Mouse (Mus musculus) forebrain, postnatal 0 days (tissue): ENCODE results near the gene Htr1d. TPM values are rescaled to one million over a fixed set of nuclear protein-coding genes. Genes with fewer than 3 reads are reported as not detected.
A peak's percentile ranks its signal among the peaks of the same experiment; 100 is the strongest.

ENCODE experiments used
- ATAC-seq: fragments of 200-750 bp; cut with Nextera tagmentation; 2 replicates; pipeline ENCODE4 v1.8.0; 2017; ENCODE audit warnings: mild to moderate bottlenecking, moderate library complexity
- DNase-seq: peaks from one replicate; pipeline ENCODE4 v3.0.0-alpha.2; 2015
- H3K27ac ChIP-seq: fragments of 300-500 bp; sonication (generic); 2 replicates; pipeline ENCODE4 v1.5.1; 2014; ENCODE audit warnings: low read depth, mild to moderate bottlenecking, antibody characterized with exemption, low read length, moderate library complexity, mixed read lengths
- H3K27me3 ChIP-seq: fragments of 300-500 bp; sonication (generic); 2 replicates; pipeline ENCODE4 v1.6.1; 2014; ENCODE audit warnings: mild to moderate bottlenecking, low read length, mixed read lengths; ENCODE audit not compliant: insufficient read depth
- H3K36me3 ChIP-seq: fragments of 300-500 bp; sonication (generic); 2 replicates; pipeline ENCODE4 v1.6.1; 2014; ENCODE audit warnings: mild to moderate bottlenecking, moderate library complexity; ENCODE audit not compliant: insufficient read depth
- H3K4me1 ChIP-seq: fragments of 300-500 bp; sonication (generic); 2 replicates; pipeline ENCODE4 v1.6.1; 2014; ENCODE audit warnings: antibody characterized with exemption; ENCODE audit not compliant: insufficient read depth
- H3K4me2 ChIP-seq: fragments of 300-500 bp; sonication (generic); 2 replicates; pipeline ENCODE4 v1.6.1; 2014; ENCODE audit warnings: low read depth, mild to moderate bottlenecking, moderate library complexity
- H3K4me3 ChIP-seq: fragments of 300-500 bp; sonication (generic); 2 replicates; pipeline ENCODE4 v1.5.1; 2014; ENCODE audit warnings: low read depth, low read length, mixed read lengths
- H3K9ac ChIP-seq: fragments of 300-500 bp; sonication (generic); 2 replicates; pipeline ENCODE4 v1.6.1; 2014; ENCODE audit warnings: mild to moderate bottlenecking
- H3K9me3 ChIP-seq: fragments of 300-500 bp; sonication (generic); 2 replicates; pipeline ENCODE4 v1.6.1; 2016; ENCODE audit warnings: low read length
- CTCF ChIP-seq: sonication (generic); IDR thresholded peaks from 2 replicates; pipeline ENCODE4 v1.5.1; 2016; ENCODE audit warnings: antibody characterized with exemption, control low read depth, low read depth
- WGBS: fragments of 180-500 bp; shearing (Covaris S2); extraction: QIAGEN DNeasy Blood & Tissue Kit; methylation state at CpG from one replicate; pipeline ENCODE4 v1.1.7; 2014; 5-methylcytosine and 5-hydroxymethylcytosine counted together
- polyA plus RNA-seq: library from polyadenylated mRNA; unstranded; fragments of >200 nt; fragmentation: Nextera tagmentation; extraction: Ambion mirVana; gene quantifications from 2 replicates; pipeline ENCODE4 v1.2.1, GENCODE M21; 2015
- total RNA-seq: library from RNA; depleted of rRNA; stranded (reverse); fragments of >200 nt; gene quantifications from 2 replicates; pipeline ENCODE4 v1.2.3, GENCODE M21; 2014

Htr1d gene
- total and polyA plus RNA-seq, 2 experiments from 2014 or later = 2.0 to 3.1 TPM

DNA sequence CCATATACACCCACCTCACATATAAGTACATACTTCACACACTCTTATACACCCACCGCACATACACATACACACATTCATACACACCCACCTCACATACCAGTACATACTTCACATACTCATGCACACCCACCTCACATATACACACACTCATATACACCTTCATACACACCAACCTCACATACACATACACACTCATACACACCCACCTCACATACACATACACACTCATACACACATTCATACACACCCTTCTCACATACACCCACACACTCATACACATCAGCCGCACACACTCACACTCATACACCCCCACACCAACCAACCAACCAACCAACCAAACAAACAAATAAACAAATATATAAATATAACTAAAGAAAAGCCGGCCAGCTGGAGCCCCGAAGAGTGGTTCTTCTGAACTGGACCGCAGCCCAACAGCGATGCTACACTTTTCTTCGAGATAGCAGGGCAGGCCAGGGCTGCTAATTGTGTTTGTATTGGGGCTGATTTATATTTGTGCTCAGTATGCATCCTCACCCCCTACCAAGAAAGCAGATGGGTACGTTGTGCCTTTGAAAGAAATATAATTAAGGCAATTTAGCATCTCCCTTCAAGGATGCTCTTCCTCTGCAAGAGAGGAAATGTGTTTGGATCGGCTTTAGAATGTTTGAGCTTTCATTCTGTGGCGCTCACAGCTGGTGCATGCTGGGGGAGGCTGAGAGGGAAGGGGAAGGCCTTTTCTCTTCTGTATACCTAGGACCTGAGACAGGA is 11.1 kb upstream of the Htr1d start:
- Histone ChIP-seq H3K36me3 (no peaks in the 10 kb centered on the region), H3K9me3 (no peaks in the 10 kb centered on the region), H3K9ac (no peak overlapping the region), H3K4me1 (no peaks in the 10 kb centered on the region), H3K27ac (0 out of 2 replicates have a peak overlapping the region, but pooled peaks have one; percentile 35), H3K27me3 (no peaks in the 10 kb centered on the region), H3K4me3 (no peak overlapping the region), H3K4me2 (no peak overlapping the region)
- WGBS = 48% methylated on average over 10 of the region's 10 CpGs
- no peak for DNase-seq
- ATAC-seq = peak; percentile 67
- no peak for TF ChIP-seq CTCF

GRCm38 (mm10) chr4:136415477-136415876 is 7.8 kb upstream of the Htr1d start:
- ATAC-seq (no peak), DNase-seq (no peak)
- no peak overlapping the region for H3K4me2 ChIP-seq
- no peak overlapping the region for H3K4me3 ChIP-seq
- no peaks in the 10 kb centered on the region for H3K4me1 ChIP-seq
- no peak overlapping the region for H3K9ac ChIP-seq
- TF ChIP-seq CTCF = no peak
- 82% methylated on average over 9 of the region's 9 CpGs for WGBS
- H3K36me3 ChIP-seq = no peaks in the 10 kb centered on the region
- no peaks in the 10 kb centered on the region for H3K9me3 ChIP-seq
- H3K27ac ChIP-seq = no peak overlapping the region
- H3K27me3 ChIP-seq = no peaks in the 10 kb centered on the region; the same call in 1 of the 2 replicates

- no peak for TF ChIP-seq CTCF
- no peak overlapping the region for H3K27ac ChIP-seq
- ATAC-seq = no peak
- 9% methylated on average over 11 of the region's 11 CpGs for WGBS
- no peaks in the 10 kb centered on the region for H3K9me3 ChIP-seq
- no peak overlapping the region for H3K4me3 ChIP-seq
- no peak overlapping the region for H3K9ac ChIP-seq
- H3K4me2 ChIP-seq = no peak overlapping the region
- no peaks in the 10 kb centered on the region for H3K36me3 ChIP-seq
- no peaks in the 10 kb centered on the region for H3K4me1 ChIP-seq
- H3K27me3 ChIP-seq = peaks cover 7% of the 10 kb centered on the region; the same call in 1 of the 2 replicates
- DNase-seq = no peak
Observed at GRCm38 (mm10) chr4:136418962-136419361, 4.4 kb upstream of the Htr1d start.

DNA sequence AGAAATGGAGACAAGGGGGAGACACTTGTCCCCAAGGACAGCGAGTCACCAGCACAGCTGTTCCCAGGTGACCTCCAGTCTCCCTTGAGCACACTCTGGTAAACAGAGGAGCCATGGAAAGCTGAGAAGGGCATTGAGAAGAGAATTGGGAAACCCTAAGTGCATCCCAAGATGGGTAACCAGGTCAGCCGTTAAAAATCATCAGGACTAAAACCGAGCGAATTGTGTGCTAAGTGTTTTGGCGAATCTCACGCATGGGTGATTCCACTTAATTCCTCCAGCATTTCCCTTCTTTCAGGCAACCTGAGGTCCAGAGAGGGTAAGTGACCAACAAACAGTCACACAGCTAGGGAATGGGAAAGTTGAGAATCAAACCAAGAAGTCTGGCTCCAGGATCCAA is 3.9 kb upstream of the Htr1d start:
- Histone ChIP-seq H3K4me2 (no peak overlapping the region), H3K4me1 (0 out of 2 replicates have a peak, but pooled peaks cover 2% of the 10 kb centered on the region), H3K36me3 (no peaks in the 10 kb centered on the region), H3K27ac (no peak overlapping the region), H3K4me3 (no peak overlapping the region), H3K9me3 (no peaks in the 10 kb centered on the region), H3K9ac (no peak overlapping the region), H3K27me3 (peaks cover 7% of the 10 kb centered on the region; the same call in 1 of the 2 replicates)
- ATAC-seq (no peak), DNase-seq (no peak)
- no peak for TF ChIP-seq CTCF
- 50% methylated on average over 6 of the region's 6 CpGs for WGBS

DNA sequence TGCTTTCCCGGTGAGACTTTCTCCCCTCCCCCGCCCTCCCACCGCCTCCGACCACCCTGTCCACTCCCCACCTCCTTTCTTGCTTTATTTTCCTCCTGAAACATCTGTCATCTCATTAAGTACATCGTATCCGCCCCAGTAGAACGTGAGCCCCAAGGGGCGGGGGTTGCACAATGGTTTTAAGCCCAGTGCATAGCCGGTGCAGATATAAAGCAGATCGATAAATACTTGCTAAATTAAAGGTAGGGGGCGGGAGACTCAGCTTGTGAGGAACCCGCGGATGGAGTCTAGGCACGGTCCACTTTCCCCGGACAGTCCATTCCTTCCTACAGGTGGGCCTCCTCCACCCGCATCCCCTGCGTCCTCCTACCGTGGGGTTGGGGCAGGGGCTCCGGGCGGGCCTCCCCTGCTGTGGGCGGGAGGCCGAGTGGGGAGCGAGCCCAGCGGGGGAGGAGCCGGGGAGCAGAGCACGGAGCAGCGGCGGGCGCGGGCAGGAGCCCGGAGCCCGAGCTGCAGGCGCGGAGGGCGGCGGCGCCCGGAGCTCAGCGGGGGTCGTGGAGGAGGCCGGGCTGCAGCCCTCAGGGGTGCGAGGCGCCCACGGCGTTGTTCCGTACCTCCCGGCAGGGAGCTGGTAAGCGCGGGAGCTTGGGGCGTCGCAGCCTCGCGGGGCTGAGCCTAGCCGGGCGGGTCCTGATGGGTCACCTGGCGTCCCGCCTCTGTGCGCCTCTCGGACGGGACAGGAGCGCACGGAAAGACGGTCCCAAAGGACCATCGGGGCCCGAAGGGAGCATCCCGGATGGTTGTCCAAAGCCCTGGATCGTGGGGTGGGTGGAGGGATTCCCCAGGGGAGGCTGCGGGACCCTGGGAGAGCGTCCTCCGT is 1.0 kb downstream of the Htr1d start:
- Histone ChIP-seq H3K27me3 (peaks cover 7% of the 10 kb centered on the region), H3K9me3 (no peaks in the 10 kb centered on the region), H3K9ac (peak overlapping the region; percentile 62), H3K4me1 (0 out of 2 replicates have a peak, but pooled peaks cover 4% of the 10 kb centered on the region), H3K4me2 (peak overlapping the region; percentile 96), H3K27ac (no peak overlapping the region), H3K36me3 (no peaks in the 10 kb centered on the region), H3K4me3 (peak overlapping the region; percentile 56)
- 3% methylated on average over 56 of the region's 70 CpGs for WGBS
- peak; percentile 54 for ATAC-seq
- TF ChIP-seq CTCF = no peak
- peak; percentile 34 for DNase-seq

GRCm38 (mm10) chr4:136425000-136425288 is 1.6 kb downstream of the Htr1d start:
- Histone ChIP-seq H3K9me3 (no peaks in the 10 kb centered on the region), H3K27me3 (peaks cover 7% of the 10 kb centered on the region; the same call in 1 of the 2 replicates), H3K36me3 (no peaks in the 10 kb centered on the region), H3K9ac (peak overlapping the region; percentile 62), H3K4me2 (peak overlapping the region; percentile 96), H3K4me3 (peak overlapping the region; percentile 56), H3K27ac (no peak overlapping the region), H3K4me1 (0 out of 2 replicates have a peak, but pooled peaks cover 4% of the 10 kb centered on the region)
- DNase-seq = no peak
- no peak for ATAC-seq
- peak; percentile 52 for TF ChIP-seq CTCF
- WGBS = 4% methylated on average over 15 of the region's 15 CpGs
